Mouse (Mus musculus) megakaryocyte, embryonic 14.5 days (primary cell): ENCODE results near the gene Rpl6.

ENCODE experiments used
- FLI1 ChIP-seq: IDR thresholded peaks from 2 replicates; pipeline ENCODE4 v1.6.1; 2012; ENCODE audit warnings: low read length, inconsistent platforms, mixed read lengths
- GATA1 ChIP-seq: IDR thresholded peaks from 3 replicates; pipeline ENCODE4 v1.6.1; 2012; ENCODE audit warnings: mixed read lengths, low read length, inconsistent platforms, borderline replicate concordance

- no peak for TF ChIP-seq GATA1
- TF ChIP-seq FLI1, result no peak
Observed at GRCm38 (mm10) chr5:121243676-121244364, 39.5 kb downstream of the Rpl6 start.
